Mouse (Mus musculus) limb, embryonic 10.5 days (tissue): Measurements from ENCODE around the gene Olfr419. TPM values are rescaled to one million over a fixed set of nuclear protein-coding genes. Genes with fewer than 3 reads are reported as not detected.

Experiments used
- DNase-seq: peaks from one replicate; pipeline ENCODE4 v3.0.0-alpha.2; 2017; ENCODE audit warnings: low spot score
- H3K27ac ChIP-seq: fragments of 300-500 bp; sonication (generic); 2 replicates; pipeline ENCODE4 v1.5.1; 2016; ENCODE audit warnings: mild to moderate bottlenecking
- H3K27me3 ChIP-seq: fragments of 300-500 bp; sonication (generic); 2 replicates; pipeline ENCODE4 v1.6.1; 2016; ENCODE audit warnings: low read depth, mild to moderate bottlenecking; ENCODE audit not compliant: poor library complexity, severe bottlenecking
- H3K36me3 ChIP-seq: fragments of 300-500 bp; sonication (generic); 2 replicates; pipeline ENCODE4 v1.6.1; 2016; ENCODE audit warnings: mild to moderate bottlenecking, moderate library complexity
- H3K4me1 ChIP-seq: fragments of 300-500 bp; sonication (generic); 2 replicates; pipeline ENCODE4 v1.6.1; 2016
- H3K4me3 ChIP-seq: fragments of 300-500 bp; sonication (generic); 2 replicates; pipeline ENCODE4 v1.5.1; 2016; ENCODE audit warnings: mild to moderate bottlenecking, moderate library complexity
- H3K9me3 ChIP-seq: fragments of 300-500 bp; sonication (generic); replicated peaks from 2 replicates; pipeline ENCODE4 v1.6.1; 2016; ENCODE audit warnings: mild to moderate bottlenecking
- WGBS: fragments of 180-500 bp; shearing (Covaris S2); methylation state at CpG from one replicate; pipeline ENCODE4 v1.1.7; 2016; 5-methylcytosine and 5-hydroxymethylcytosine counted together
- polyA plus RNA-seq: library from polyadenylated mRNA; unstranded; fragments of >200 nt; fragmentation: Nextera tagmentation; extraction: Ambion mirVana; gene quantifications from 2 replicates; pipeline ENCODE4 v1.2.1, GENCODE M21; 2016

Gene Olfr419
- not detected in 2 replicates for polyA plus RNA-seq

DNA sequence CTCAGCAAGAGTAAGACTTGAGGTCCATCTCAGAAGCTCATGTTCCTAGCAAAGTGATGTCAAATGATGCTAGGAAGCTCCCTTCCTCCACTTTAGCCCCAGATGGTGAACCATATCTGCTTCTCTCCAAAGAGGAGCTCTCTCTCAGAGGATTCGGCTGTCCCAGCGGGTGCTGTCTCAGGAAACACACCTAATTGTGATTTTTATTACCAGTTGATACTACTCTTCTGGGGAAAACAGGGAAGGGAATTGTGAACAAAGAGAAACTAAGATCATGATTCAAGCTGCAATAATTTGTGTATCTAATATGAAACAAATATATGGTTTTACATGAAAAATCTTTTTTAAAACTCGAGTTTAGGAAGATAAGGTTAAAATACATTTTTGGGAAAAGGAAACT lies at the start of gene Olfr419:
Gene Olfr419 (minus strand): TSS at position 101 of the 400 bp plus-strand sequence.
- H3K36me3 ChIP-seq, result no peaks in the 10 kb centered on the region
- no peaks in the 10 kb centered on the region for H3K27me3 ChIP-seq
- no peak for DNase-seq
- no peaks in the 10 kb centered on the region for H3K9me3 ChIP-seq
- no peak within 1 kb of the TSS for H3K4me3 ChIP-seq
- H3K27ac ChIP-seq, result no peak within 1 kb of the TSS
- H3K4me1 ChIP-seq, result no peaks in the 10 kb centered on the region
- 89% methylated on average over 3 of the region's 3 CpGs for WGBS

DNA sequence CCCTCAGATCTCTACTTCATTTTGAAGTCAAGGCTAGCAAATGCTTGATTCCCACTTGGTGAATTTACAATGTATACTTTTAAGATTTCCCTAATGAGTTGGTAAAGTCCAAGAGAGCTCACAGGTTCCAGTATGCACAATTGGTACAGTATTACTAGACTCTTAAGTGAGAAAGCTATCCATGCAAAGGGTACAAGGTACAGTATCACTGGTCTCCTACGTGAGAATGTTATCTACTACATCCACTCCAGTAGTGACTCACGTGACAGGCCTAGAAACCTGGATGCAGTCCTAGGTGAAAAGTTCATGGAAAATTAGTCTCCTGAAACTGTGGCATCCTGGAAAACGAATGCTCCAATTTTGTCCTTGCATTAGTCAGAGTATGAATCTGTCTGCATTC lies 18.8 kb upstream of the Olfr419 start:
- 92% methylated on average over 3 of the region's 3 CpGs for WGBS
- Histone ChIP-seq H3K9me3 (no peaks in the 10 kb centered on the region), H3K4me1 (no peaks in the 10 kb centered on the region), H3K27ac (no peak overlapping the region), H3K27me3 (no peaks in the 10 kb centered on the region), H3K4me3 (no peak overlapping the region), H3K36me3 (no peaks in the 10 kb centered on the region)
- no peak for DNase-seq

DNA sequence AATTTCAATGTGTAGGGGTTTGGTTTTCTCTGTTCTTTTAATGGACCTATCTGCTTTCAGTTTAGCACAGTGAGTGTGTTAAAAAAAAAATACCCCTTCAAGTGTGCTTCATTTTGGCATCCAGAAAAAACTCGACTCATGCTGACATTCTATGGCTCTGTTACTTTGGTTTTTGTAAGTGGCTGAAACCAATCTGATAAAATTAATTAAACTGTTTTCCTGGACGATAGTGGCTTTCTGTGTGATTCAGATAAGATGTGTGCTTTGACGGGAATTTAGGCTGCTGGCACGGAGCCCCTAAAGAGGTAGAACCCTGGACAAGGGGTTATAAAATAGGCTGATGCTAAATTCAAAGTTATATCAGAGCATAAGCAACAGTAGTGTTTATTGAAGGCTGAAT lies 17.3 kb upstream of the Olfr419 start:
- Histone ChIP-seq H3K4me1 (no peaks in the 10 kb centered on the region), H3K9me3 (no peaks in the 10 kb centered on the region), H3K4me3 (no peak overlapping the region), H3K27ac (no peak overlapping the region), H3K36me3 (no peaks in the 10 kb centered on the region), H3K27me3 (no peaks in the 10 kb centered on the region)
- DNase-seq, result no peak
- 85% methylated on average over 4 of the region's 4 CpGs for WGBS

DNA sequence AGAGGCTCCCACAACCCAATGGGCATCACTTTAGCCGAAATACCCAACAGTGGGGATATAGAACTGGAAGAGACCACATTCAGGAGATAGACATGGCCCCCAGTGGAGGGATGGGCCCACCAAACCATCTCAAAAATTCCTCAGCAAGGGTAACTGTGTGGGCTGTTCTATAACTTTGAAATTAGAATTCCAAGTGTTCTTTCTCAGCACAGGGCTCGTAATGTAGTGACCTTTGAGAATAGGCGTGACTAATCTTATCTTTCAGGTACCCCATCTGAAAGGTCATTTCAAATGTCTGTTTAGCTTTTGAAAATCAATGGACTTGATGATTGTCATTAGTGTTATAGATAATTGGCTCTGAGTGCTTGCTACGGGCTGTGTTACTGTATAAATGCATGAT lies 16.0 kb upstream of the Olfr419 start:
- H3K27ac ChIP-seq, result no peak overlapping the region

DNA sequence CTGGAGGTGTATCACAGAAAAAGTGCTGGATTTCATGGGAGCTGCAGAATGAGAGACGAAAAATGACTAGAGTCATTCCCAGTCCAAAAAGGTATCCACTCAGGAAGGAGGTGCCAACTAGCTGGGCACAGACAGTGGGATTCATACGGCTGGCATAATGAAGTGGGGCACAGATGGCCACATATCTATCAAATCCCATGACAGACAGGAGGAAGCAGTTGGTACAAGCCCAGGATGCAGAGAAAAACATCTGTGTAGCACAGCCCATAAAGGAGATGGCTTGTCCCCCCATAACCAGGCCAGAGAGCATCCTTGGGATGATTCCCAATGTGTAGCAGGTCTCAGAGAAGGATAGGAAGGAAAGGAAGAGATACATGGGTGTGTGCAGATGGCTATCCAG lies 1.5 kb downstream of the Olfr419 start:
- H3K36me3 ChIP-seq, result no peaks in the 10 kb centered on the region
- DNase-seq, result no peak
- WGBS, result 90% methylated on average over 2 of the region's 2 CpGs
- no peaks in the 10 kb centered on the region for H3K9me3 ChIP-seq
- H3K4me3 ChIP-seq, result no peak overlapping the region
- H3K27ac ChIP-seq, result no peak overlapping the region
- no peaks in the 10 kb centered on the region for H3K27me3 ChIP-seq
- H3K4me1 ChIP-seq, result no peaks in the 10 kb centered on the region

More for the DNA sequence above, 16.0 kb upstream of the Olfr419 start:
- H3K4me3 ChIP-seq, result no peak overlapping the region
- no peaks in the 10 kb centered on the region for H3K36me3 ChIP-seq
- no peaks in the 10 kb centered on the region for H3K4me1 ChIP-seq
- WGBS, result 88% methylated on average over 4 of the region's 4 CpGs
- H3K9me3 ChIP-seq, result no peaks in the 10 kb centered on the region
- no peaks in the 10 kb centered on the region for H3K27me3 ChIP-seq
- DNase-seq, result no peak

DNA sequence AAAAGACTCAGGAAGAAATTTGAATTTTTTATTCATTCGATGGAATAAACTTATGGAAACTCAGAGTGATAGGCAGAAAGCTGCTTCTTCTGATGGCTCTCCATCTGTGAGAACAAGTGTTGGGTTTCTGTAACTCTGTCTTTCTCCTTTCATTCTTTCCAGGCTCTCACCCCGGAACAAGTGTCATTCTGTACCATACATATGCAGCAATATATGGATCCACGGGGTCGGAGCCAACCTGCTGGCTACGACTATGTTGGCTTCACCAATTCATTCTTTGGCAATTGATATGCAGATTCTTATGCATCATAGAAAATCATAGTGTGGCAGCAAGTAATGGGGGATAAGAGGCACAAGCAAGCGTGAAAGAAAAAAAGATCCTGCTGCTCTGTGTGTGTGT lies 4.7 kb downstream of the Olfr419 start:
- H3K4me3 ChIP-seq, result no peak overlapping the region
- H3K27ac ChIP-seq, result no peak overlapping the region
- no peaks in the 10 kb centered on the region for H3K9me3 ChIP-seq
- no peaks in the 10 kb centered on the region for H3K4me1 ChIP-seq
- WGBS, result 94% methylated on average over 6 of the region's 6 CpGs
- H3K36me3 ChIP-seq, result no peaks in the 10 kb centered on the region
- DNase-seq, result no peak
- no peaks in the 10 kb centered on the region for H3K27me3 ChIP-seq

DNA sequence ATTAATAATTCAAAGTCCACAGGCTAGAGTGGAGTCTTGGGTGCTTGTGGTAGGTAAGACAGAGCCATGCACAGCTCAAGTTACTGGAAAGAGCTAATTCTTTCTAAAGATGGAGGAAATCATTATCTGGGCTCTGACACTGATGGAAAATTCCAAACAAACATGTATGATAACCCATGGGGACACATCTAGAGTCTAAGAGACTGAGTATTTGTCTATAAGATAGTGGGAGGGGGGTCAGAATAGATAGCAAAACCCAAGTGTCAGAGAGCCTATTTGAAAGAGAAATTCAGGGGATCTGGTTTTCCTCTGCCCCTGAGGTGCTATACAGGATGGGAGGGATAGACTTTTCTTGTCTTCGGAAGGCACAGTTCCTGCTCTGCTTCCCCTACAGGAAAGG lies 5.8 kb downstream of the Olfr419 start:
- no peak for DNase-seq
- Histone ChIP-seq H3K27ac (no peak overlapping the region), H3K27me3 (no peaks in the 10 kb centered on the region), H3K4me1 (no peaks in the 10 kb centered on the region), H3K36me3 (no peaks in the 10 kb centered on the region), H3K4me3 (no peak overlapping the region), H3K9me3 (no peaks in the 10 kb centered on the region)
- WGBS, result 93% methylated on average over 1 of the region's 1 CpGs

DNA sequence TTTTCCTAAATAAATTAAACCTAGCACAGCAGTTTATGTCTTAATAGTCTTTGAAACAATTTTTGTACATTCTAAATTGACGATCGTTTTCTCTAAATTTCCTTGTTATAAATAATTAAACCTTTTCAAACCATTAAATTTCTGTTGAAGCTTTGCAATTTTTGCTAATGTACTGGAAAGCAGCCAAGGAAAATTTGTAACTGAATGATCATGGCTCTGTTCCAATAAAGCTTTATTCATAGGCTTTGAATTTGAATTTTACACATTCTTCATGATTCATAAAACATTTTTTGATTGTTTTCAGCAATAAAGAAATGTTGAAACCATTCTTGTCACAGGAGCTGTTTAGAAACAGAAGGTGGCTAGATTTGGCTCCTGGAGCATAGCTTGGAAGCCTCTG lies 7.2 kb downstream of the Olfr419 start:
- Histone ChIP-seq H3K27me3 (no peaks in the 10 kb centered on the region), H3K4me1 (no peaks in the 10 kb centered on the region), H3K9me3 (no peaks in the 10 kb centered on the region), H3K27ac (no peak overlapping the region), H3K4me3 (no peak overlapping the region), H3K36me3 (no peaks in the 10 kb centered on the region)
- 95% methylated on average over 2 of the region's 2 CpGs for WGBS
- DNase-seq, result no peak

DNA sequence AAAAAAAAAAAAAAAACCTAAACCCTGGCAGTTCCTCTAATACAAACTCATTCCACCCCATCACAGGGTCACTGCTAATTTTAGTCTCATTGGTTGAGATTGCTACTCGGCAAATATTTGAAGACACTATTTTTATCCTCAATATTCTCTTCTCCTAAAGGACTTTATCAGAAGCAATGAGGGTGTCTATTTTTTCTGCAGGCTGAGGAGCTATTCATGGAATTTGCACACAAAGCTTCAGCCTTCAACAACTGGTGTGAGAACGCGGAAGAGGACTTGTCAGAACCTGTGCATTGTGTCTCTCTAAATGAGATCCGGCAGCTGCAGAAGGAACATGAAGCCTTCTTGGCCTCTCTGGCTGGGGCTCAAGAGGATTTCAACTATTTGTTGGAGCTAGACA lies 11.9 kb downstream of the Olfr419 start:
- Histone ChIP-seq H3K27ac (no peak overlapping the region), H3K36me3 (no peaks in the 10 kb centered on the region), H3K4me1 (no peaks in the 10 kb centered on the region), H3K27me3 (no peaks in the 10 kb centered on the region), H3K4me3 (no peak overlapping the region), H3K9me3 (no peaks in the 10 kb centered on the region)
- no peak for DNase-seq
- 91% methylated on average over 4 of the region's 4 CpGs for WGBS

DNA sequence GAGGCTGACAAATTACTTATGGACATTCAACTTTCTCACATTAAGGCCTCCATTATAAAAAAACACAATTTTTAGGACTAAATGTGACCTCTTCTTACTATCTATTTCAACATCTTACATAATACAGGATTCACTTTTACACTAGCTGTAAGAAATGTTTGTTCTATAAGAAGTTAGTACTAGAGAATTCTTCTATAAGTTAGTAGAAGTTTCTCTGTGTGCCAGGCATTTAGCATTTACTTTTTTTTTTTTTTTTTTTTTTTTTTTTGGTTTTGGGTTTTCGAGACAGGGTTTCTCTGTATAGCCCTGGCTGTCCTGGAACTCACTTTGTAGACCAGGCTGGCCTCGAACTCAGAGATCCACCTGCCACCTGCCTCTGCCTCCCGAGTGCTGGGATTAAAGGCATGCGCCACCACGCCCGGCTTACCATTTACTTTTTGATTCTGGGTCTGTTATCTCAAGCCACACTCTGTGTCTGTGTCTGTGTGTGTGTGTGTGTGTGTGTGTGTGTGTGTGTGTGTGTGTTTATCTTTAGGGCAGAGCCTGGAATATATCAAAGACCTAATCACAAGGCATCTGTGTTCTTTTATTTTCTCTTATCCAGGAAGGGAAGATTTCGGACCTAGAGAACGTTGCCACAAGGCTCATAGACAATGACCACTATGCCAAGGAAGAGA lies 35.2 kb downstream of the Olfr419 start:
- no peaks in the 10 kb centered on the region for H3K27me3 ChIP-seq
- no peak overlapping the region for H3K4me3 ChIP-seq
- no peaks in the 10 kb centered on the region for H3K9me3 ChIP-seq
- H3K4me1 ChIP-seq, result no peaks in the 10 kb centered on the region
- 93% methylated on average over 8 of the region's 8 CpGs for WGBS
- no peaks in the 10 kb centered on the region for H3K36me3 ChIP-seq
- H3K27ac ChIP-seq, result no peak overlapping the region
- no peak for DNase-seq

DNA sequence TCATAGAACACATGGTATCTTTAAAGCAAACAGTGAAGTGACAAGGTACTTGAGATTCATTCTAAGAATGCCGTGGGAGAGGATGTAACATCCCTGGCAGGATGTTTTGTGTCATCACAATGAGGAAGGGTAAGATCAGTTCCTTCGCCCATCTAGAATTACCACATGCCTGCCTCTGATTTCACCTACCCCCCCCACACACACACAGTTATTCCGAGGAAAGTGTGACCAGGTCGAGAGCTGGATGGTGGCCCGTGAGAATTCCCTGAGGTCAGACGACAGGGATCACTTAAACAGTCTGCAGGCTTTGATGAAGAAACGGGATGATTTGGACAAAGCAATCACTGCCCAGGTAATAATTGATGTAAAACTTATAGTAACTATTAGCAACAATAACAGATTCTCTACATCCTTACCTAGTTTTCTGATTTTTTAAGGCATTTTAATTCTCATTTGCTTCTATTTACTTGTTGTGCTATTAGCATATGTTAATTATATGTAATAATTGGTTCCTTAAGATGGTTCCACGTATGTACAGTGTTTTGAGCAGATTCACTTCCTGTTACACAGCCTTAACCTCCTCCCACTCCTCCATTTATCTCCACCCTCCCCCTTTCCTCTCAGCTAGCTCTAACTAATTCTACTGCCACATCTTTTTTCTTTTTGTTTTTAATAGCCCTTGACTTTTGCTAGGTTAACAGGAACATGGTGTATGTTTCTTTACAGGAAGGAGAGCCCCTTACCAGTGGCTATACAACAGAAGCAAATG lies 36.4 kb downstream of the Olfr419 start:
- Histone ChIP-seq H3K27me3 (no peaks in the 10 kb centered on the region), H3K36me3 (no peaks in the 10 kb centered on the region), H3K4me3 (no peak overlapping the region), H3K9me3 (no peaks in the 10 kb centered on the region), H3K27ac (no peak overlapping the region), H3K4me1 (no peaks in the 10 kb centered on the region)
- WGBS, result 83% methylated on average over 8 of the region's 8 CpGs
- no peak for DNase-seq

DNA sequence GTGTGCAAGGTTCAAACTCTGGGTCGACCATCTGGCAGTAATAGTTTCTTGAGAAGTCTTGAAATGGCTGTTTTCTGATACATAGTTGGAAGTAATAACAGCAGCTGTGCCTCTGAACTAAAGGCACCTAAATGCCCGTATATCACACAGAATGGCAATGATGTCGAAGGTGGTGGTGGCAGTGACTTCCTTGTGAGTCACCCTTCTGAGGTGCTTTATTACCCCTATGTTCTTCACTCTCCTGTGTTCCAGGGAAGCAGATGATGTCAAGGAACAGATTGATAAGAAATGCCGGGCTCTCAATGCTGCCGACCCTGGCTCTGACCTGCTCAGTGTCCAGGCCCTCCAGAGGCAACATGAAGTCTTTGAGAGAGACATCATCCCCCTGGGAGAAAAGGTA lies 39.6 kb downstream of the Olfr419 start:
- Histone ChIP-seq H3K9me3 (no peaks in the 10 kb centered on the region), H3K4me1 (no peaks in the 10 kb centered on the region), H3K36me3 (no peaks in the 10 kb centered on the region), H3K4me3 (no peak overlapping the region), H3K27ac (no peak overlapping the region), H3K27me3 (no peaks in the 10 kb centered on the region)
- DNase-seq, result no peak
- 79% methylated on average over 5 of the region's 5 CpGs for WGBS

DNA sequence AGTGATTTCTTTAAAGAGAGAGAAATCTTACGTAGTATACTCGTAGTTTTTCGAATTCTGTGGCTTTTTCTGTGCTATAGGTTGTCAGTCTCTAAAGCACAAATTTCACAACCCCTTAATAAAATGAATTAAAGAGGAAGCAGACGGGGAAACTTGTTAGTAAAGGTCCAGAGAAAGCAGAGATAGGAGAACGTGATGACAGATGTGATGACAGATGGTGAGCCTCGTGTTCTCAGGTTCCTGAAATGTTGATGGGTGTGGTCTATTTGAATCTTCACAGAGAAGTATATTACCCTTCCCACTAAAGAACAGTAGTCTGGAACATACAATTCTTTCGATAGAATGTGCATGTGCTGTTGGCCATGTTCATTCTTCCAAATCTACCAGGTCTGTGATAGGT lies 47.2 kb downstream of the Olfr419 start:
- H3K27me3 ChIP-seq, result no peaks in the 10 kb centered on the region
- H3K4me3 ChIP-seq, result no peak overlapping the region
- H3K9me3 ChIP-seq, result no peaks in the 10 kb centered on the region
- DNase-seq, result no peak
- H3K27ac ChIP-seq, result no peak overlapping the region
- no peaks in the 10 kb centered on the region for H3K4me1 ChIP-seq
- 81% methylated on average over 7 of the region's 7 CpGs for whole genome bisulfite sequencing
- H3K36me3 ChIP-seq, result no peaks in the 10 kb centered on the region
